Mouse (Mus musculus) MEL (cell line): ENCODE measurements around the gene Ssc4d. TPM values are rescaled to one million over a fixed set of nuclear protein-coding genes. Genes with fewer than 3 reads are reported as not detected.

ENCODE experiments used
- DNase-seq: peaks from one replicate; pipeline ENCODE4 v3.0.0; 2011; ENCODE audit warnings: low read depth, low spot score
- H3K27ac ChIP-seq: 2 replicates; pipeline ENCODE4 v1.5.1; 2012; ENCODE audit warnings: low read depth, mild to moderate bottlenecking, control low read depth, low read length, moderate library complexity; ENCODE audit not compliant: control insufficient read depth
- H3K27me3 ChIP-seq, 2 experiments: fragments of 150-350 bp in 1 of 2; sonication (generic) in 1 of 2; 2 replicates each; pipeline ENCODE4 v1.6.1; 2012; ENCODE audit warnings: low read length in 2 of 2, mild to moderate bottlenecking in 2 of 2, improper control_type of control experiment in 1 of 2, moderate library complexity in 1 of 2; ENCODE audit not compliant: insufficient read depth in 2 of 2, control insufficient read depth in 1 of 2
- H3K36me3 ChIP-seq, 2 experiments: 2 replicates each; pipeline ENCODE4 v1.6.1; 2012 to 2014; ENCODE audit warnings: low read length in 2 of 2, improper control_type of control experiment in 1 of 2, inconsistent platforms in 1 of 2, mild to moderate bottlenecking in 1 of 2; ENCODE audit not compliant: insufficient read depth in 2 of 2, control insufficient read depth in 1 of 2
- H3K4me1 ChIP-seq, 2 experiments: fragments of 150-350 bp in 1 of 2; sonication (generic) in 1 of 2; 2 replicates each; pipeline ENCODE4 v1.6.1; 2012; ENCODE audit warnings: low read length in 2 of 2, improper control_type of control experiment in 1 of 2, mild to moderate bottlenecking in 1 of 2; ENCODE audit not compliant: insufficient read depth in 2 of 2, control insufficient read depth in 1 of 2
- H3K4me3 ChIP-seq, 2 experiments: fragments of 150-350 bp in 1 of 2; sonication (generic) in 1 of 2; 2 replicates each; pipeline ENCODE4 v1.5.1; 2012; ENCODE audit warnings: low read depth in 2 of 2, low read length in 2 of 2, mild to moderate bottlenecking in 2 of 2, moderate library complexity in 2 of 2, control low read depth in 1 of 2, improper control_type of control experiment in 1 of 2; ENCODE audit not compliant: control insufficient read depth in 1 of 2, insufficient read depth in 1 of 2
- H3K79me2 ChIP-seq: 2 replicates; pipeline ENCODE4 v1.6.1; 2012; ENCODE audit warnings: mild to moderate bottlenecking, low read length, moderate library complexity; ENCODE audit not compliant: control insufficient read depth, poor library complexity, insufficient read depth
- H3K9ac ChIP-seq: 2 replicates; pipeline ENCODE4 v1.6.1; 2012; ENCODE audit warnings: low read depth, mild to moderate bottlenecking, control low read depth, low read length, moderate library complexity; ENCODE audit not compliant: control insufficient read depth, poor library complexity, severe bottlenecking
- H3K9me3 ChIP-seq: fragments of 150-350 bp; sonication (generic); replicated peaks from 2 replicates; pipeline ENCODE4 v1.6.1; 2012; ENCODE audit warnings: mild to moderate bottlenecking, low read length, improper control_type of control experiment, moderate library complexity; ENCODE audit not compliant: insufficient read depth
- BHLHE40 ChIP-seq: IDR thresholded peaks from 2 replicates; pipeline ENCODE4 v1.6.1; 2012; ENCODE audit warnings: low read depth, mild to moderate bottlenecking, inconsistent platforms, low read length, improper control_type of control experiment, borderline replicate concordance
- CHD1 ChIP-seq: IDR thresholded peaks from 2 replicates; pipeline ENCODE4 v1.6.1; 2012; ENCODE audit warnings: low read depth, mild to moderate bottlenecking, inconsistent platforms, low read length, improper control_type of control experiment
- E2F4 ChIP-seq: IDR thresholded peaks from 2 replicates; pipeline ENCODE4 v1.6.1; 2011; ENCODE audit warnings: low read depth, low read length, improper control_type of control experiment, borderline replicate concordance
- ELF1 ChIP-seq: IDR thresholded peaks from 2 replicates; pipeline ENCODE4 v1.6.1; 2014; ENCODE audit warnings: low read depth, mild to moderate bottlenecking, inconsistent platforms, low read length, improper control_type of control experiment, moderate library complexity
- ETS1 ChIP-seq: IDR thresholded peaks from 2 replicates; pipeline ENCODE4 v1.6.1; 2012; ENCODE audit warnings: low read depth, mild to moderate bottlenecking, inconsistent platforms, low read length, improper control_type of control experiment, moderate library complexity
- GABPA ChIP-seq: IDR thresholded peaks from 2 replicates; pipeline ENCODE4 v1.6.1; 2012; ENCODE audit warnings: low read depth, mild to moderate bottlenecking, inconsistent platforms, low read length, improper control_type of control experiment, moderate library complexity
- GATA1 ChIP-seq: IDR thresholded peaks from 2 replicates; pipeline ENCODE4 v1.6.1; 2011; ENCODE audit warnings: low read depth, low read length, improper control_type of control experiment
- HCFC1 ChIP-seq: IDR thresholded peaks from 2 replicates; pipeline ENCODE4 v1.6.1; 2012; ENCODE audit warnings: low read depth, mild to moderate bottlenecking, inconsistent platforms, low read length, improper control_type of control experiment, moderate library complexity
- MAFK ChIP-seq: IDR thresholded peaks from 2 replicates; pipeline ENCODE4 v1.6.1; 2011; ENCODE audit warnings: low read depth, mild to moderate bottlenecking, low read length, improper control_type of control experiment, borderline replicate concordance
- MAX ChIP-seq: IDR thresholded peaks from 2 replicates; pipeline ENCODE4 v1.6.1; 2011; ENCODE audit warnings: low read length, improper control_type of control experiment
- MAZ ChIP-seq: IDR thresholded peaks from 2 replicates; pipeline ENCODE4 v1.6.1; 2012; ENCODE audit warnings: low read depth, mild to moderate bottlenecking, inconsistent platforms, low read length, improper control_type of control experiment
- POLR2A ChIP-seq, 2 experiments: IDR thresholded peaks; 2 replicates each; pipeline ENCODE4 v1.6.1; 2011 to 2012; ENCODE audit warnings: low read length in 2 of 2, mild to moderate bottlenecking in 2 of 2, control low read depth in 1 of 2, improper control_type of control experiment in 1 of 2, low read depth in 1 of 2, moderate library complexity in 1 of 2; ENCODE audit not compliant: control insufficient read depth in 1 of 2, insufficient read depth in 1 of 2, poor library complexity in 1 of 2
- POLR2AphosphoS2 ChIP-seq: IDR thresholded peaks from 2 replicates; pipeline ENCODE4 v1.6.1; 2011; ENCODE audit warnings: low read length, improper control_type of control experiment
- POLR2AphosphoS5 ChIP-seq: IDR thresholded peaks from 2 replicates; pipeline ENCODE4 v1.6.1; 2012; ENCODE audit warnings: low read depth, borderline replicate concordance, mild to moderate bottlenecking, inconsistent platforms, low read length, moderate library complexity, mixed read lengths
- RCOR1 ChIP-seq: IDR thresholded peaks from 2 replicates; pipeline ENCODE4 v1.6.1; 2012; ENCODE audit warnings: low read depth, mild to moderate bottlenecking, inconsistent platforms, low read length, improper control_type of control experiment
- SMC3 ChIP-seq: IDR thresholded peaks from 2 replicates; pipeline ENCODE4 v1.6.1; 2011; ENCODE audit warnings: low read depth, low read length, improper control_type of control experiment
- TBP ChIP-seq: IDR thresholded peaks from 2 replicates; pipeline ENCODE4 v1.8.0; 2011; ENCODE audit warnings: low read depth, low read length, improper control_type of control experiment
- UBTF ChIP-seq: IDR thresholded peaks from 2 replicates; pipeline ENCODE4 v1.6.1; 2012; ENCODE audit warnings: low read depth, mild to moderate bottlenecking, inconsistent platforms, low read length, improper control_type of control experiment, moderate library complexity, borderline replicate concordance; ENCODE audit not compliant: insufficient read depth
- USF1 ChIP-seq: IDR thresholded peaks from 2 replicates; pipeline ENCODE4 v1.6.1; 2014; ENCODE audit warnings: low read depth, mild to moderate bottlenecking, inconsistent platforms, low read length, improper control_type of control experiment, moderate library complexity
- ZC3H11A ChIP-seq: IDR thresholded peaks from 2 replicates; pipeline ENCODE4 v1.6.1; 2012; ENCODE audit warnings: low read depth, mild to moderate bottlenecking, inconsistent platforms, low read length, improper control_type of control experiment
- ZKSCAN1 ChIP-seq: IDR thresholded peaks from 2 replicates; pipeline ENCODE4 v1.6.1; 2012; ENCODE audit warnings: low read depth, mild to moderate bottlenecking, inconsistent platforms, low read length, improper control_type of control experiment, moderate library complexity
- ZNF384 ChIP-seq: IDR thresholded peaks from 2 replicates; pipeline ENCODE4 v1.6.1; 2012; ENCODE audit warnings: low read depth, mild to moderate bottlenecking, inconsistent platforms, low read length, improper control_type of control experiment
- polyA plus RNA-seq, 2 experiments: library from polyadenylated mRNA; stranded (reverse) in 1 of 2; unstranded in 1 of 2; fragments of >175 nt in 1 of 2; fragments of >200 nt in 1 of 2; gene quantifications; 2 replicates each; pipeline versions ENCODE4 v1.2.1 to v1.2.4; 2012; ENCODE audit warnings: low replicate concordance in 2 of 2, low read depth in 1 of 2; ENCODE audit not compliant: insufficient read length in 2 of 2, insufficient read depth in 1 of 2, missing spikeins in 1 of 2
- total RNA-seq: library from RNA; depleted of rRNA; stranded (reverse); fragments of 300-350 nt; gene quantifications from 2 replicates; pipeline ENCODE4 v1.2.3, GENCODE M21; 2012

Gene Ssc4d
- total and polyA plus RNA-seq, 3 experiments: 1.1 to 2.1 TPM; not detected in 1

- no peak overlapping the region for H3K27ac ChIP-seq
- H3K9me3 ChIP-seq: no peaks in the 10 kb centered on the region
- peaks cover 0 to 2% of the 10 kb centered on the region in 2 experiments; a peak in 1 of 4 replicates for H3K27me3 ChIP-seq
- H3K9ac ChIP-seq: no peak overlapping the region
- DNase-seq: no peak
- H3K36me3 ChIP-seq: no peaks in the 10 kb centered on the region
- H3K4me1 ChIP-seq: peaks cover 0 to 2% of the 10 kb centered on the region in 2 experiments; a peak in 1 of 4 replicates
- TF ChIP-seq POLR2AphosphoS2 (no peak), ZKSCAN1 (no peak), ETS1 (no peak), E2F4 (no peak), ZNF384 (no peak), HCFC1 (no peak), ELF1 (no peak), CHD1 (no peak), POLR2A (IDR thresholded peaks at IDR 0.05; ENCODE audit: control insufficient read depth in 1 of 2, insufficient read depth in 1 of 2, low read depth in 1 of 2, low read length in 2 of 2, poor library complexity in 1 of 2) (no peak), GATA1 (no peak)
- no peak overlapping the region for H3K4me3 ChIP-seq
- H3K79me2 ChIP-seq: no peaks in the 10 kb centered on the region
Measured at GRCm38 (mm10) chr5:135971876-135972275, 2.5 kb downstream of the Ssc4d start.

- no peak overlapping the region for H3K9ac ChIP-seq
- no peaks in the 10 kb centered on the region for H3K79me2 ChIP-seq
Measured at GRCm38 (mm10) chr5:135970247-135970646, 4.1 kb downstream of the Ssc4d start.

More at GRCm38 (mm10) chr5:135970247-135970646, 4.1 kb downstream of the Ssc4d start:
- Histone ChIP-seq H3K4me3 (no peak overlapping the region), H3K27me3 (peaks cover 0 to 2% of the 10 kb centered on the region in 2 experiments; a peak in 1 of 4 replicates), H3K36me3 (no peaks in the 10 kb centered on the region), H3K9me3 (no peaks in the 10 kb centered on the region), H3K4me1 (peaks cover 0 to 2% of the 10 kb centered on the region in 2 experiments; a peak in 1 of 4 replicates), H3K27ac (no peak overlapping the region)
- no peak for DNase-seq
- TF ChIP-seq RCOR1: no peak
- no peak for TF ChIP-seq MAFK
- no peak for TF ChIP-seq GATA1
- TF ChIP-seq ZC3H11A: no peak
- no peak for TF ChIP-seq TBP
- TF ChIP-seq UBTF: no peak
- no peak for TF ChIP-seq MAX
- TF ChIP-seq ZNF384: no peak
- TF ChIP-seq BHLHE40: no peak
- TF ChIP-seq GABPA: no peak
- no peak for TF ChIP-seq SMC3
- no peak for TF ChIP-seq ETS1
- TF ChIP-seq USF1: no peak
- TF ChIP-seq MAZ: no peak
- no peak for TF ChIP-seq HCFC1
- no peak for TF ChIP-seq POLR2AphosphoS2
- TF ChIP-seq POLR2AphosphoS5: no peak
- TF ChIP-seq ZKSCAN1: no peak
